Mouse (Mus musculus) layer of hippocampus, postnatal 25 days (tissue): ENCODE measurements around the gene Higd1c. TPM values are rescaled to one million over a fixed set of nuclear protein-coding genes. Genes with fewer than 3 reads are reported as not detected.
A peak's percentile ranks its signal among the peaks of the same experiment; 100 is the strongest.
"Not testable (repeated sequence)": the region's sequence is repeated elsewhere in the genome, so short reads cannot be mapped to it uniquely, and the experiment has no call there.

Experiments used
- DNase-seq, 2 experiments: peaks; one replicate each; pipeline ENCODE4 v3.0.0; 2022; ENCODE audit warnings: mixed read lengths in 2 of 2, low spot score in 1 of 2; ENCODE audit errors: extremely low spot score in 1 of 2
- total RNA-seq, 2 experiments: library from RNA; stranded (reverse); gene quantifications; 2 replicates each; pipeline ENCODE4 v1.2.3; 2021

The Higd1c gene
- not detected for total RNA-seq

DNA sequence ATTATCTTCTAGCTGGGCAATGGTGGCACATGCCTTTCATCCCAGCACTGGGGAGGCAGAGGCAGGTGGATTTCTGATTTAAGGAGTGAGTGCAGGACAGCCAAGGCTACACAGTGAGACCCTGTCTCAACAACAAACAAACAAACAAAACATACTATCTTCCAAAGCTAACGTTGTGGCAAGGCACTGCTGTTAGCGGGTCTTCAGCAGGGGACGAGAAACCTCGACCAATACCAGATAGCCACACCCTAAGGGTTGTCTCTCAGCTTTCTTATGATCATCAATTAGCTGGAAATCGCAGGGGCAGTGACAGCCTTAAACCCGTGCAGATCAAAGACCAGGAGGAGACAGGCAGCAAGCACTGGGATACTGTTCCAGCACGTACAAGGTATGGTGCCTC lies at the start of gene Higd1c:
Higd1c (plus strand) TSS at position 301 of the 400 bp plus-strand sequence.
- no peak for DNase-seq

DNA sequence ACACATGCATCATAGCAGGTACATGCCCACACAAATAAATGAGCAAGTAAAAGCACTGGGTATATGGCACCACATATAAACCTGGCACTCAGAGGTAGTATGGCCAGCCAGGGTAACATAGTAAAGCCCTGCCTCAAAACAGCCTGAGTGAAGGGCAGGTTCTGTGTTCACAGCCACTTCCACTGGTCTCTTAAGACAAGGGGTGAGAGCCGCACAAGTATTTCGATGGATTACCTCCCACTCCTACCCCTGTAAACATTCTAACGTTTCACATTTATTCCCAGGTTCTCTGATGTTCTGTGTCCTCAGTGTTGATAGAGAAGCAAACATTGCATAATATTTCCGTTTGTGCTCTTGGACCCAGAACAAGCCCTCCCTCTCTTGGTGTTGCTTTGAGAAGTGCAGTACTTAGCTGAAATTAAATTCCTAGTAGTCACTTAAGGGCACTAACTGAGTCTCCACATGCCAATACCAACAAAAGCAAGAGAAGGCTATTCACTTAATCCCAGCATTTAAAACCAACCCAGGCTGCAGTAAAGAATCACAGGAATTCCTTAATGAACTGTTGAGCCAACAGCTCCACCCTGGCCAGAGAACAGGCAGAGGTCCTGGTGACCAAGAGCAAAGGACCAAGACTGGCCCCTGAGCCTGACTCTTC lies 46.2 kb upstream of the Higd1c start:
- not testable (repeated sequence) for DNase-seq

DNA sequence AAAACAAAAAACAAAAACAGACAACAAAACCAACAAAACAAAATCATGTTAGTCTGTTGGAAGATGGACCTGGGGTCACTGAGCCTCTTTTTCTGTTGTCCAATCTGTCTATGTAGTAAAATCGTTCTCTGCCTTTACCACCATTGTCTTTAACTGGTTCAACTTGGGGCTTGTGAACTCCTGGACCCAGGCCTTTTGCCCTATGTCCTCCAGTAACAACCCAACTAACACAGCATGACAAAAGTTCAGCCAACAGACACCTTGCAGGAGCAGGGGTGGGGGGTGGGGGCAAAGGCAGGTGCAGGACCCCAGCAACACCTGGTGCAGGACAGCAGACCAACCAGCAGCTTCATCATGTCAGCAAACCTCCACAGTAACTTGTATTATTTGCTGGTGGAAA lies 44.5 kb upstream of the Higd1c start:
- DNase-seq = no peak

DNA sequence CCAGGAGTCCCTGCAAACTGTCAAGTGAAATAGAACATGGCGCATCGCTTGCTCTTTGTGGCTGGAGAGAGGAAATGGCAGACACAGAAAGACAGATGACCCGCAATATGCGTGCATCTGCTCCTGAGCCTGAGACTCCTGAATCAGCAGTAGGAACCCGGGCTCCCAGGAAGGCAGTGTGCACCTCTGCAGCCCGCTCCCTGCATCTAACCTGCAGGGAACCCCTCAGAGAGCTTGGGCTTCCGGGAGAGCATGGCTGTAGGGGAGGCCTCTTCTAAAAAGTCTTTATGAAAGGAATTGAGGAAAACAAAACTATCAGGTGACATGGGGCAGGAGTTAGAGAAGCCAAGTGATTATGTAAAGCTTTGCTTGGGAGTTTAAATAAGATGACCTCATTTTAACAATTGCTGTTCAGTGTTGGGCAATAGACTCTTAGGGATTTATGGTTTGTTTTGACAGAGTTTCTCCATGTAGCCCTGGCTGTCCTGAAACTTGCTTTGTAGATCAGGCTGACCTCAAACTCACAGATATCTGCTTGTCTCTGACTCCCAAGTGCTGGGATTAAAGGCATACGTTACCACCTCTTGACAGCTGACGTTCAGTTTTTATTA lies 43.9 kb upstream of the Higd1c start:
- DNase-seq = no peak

DNA sequence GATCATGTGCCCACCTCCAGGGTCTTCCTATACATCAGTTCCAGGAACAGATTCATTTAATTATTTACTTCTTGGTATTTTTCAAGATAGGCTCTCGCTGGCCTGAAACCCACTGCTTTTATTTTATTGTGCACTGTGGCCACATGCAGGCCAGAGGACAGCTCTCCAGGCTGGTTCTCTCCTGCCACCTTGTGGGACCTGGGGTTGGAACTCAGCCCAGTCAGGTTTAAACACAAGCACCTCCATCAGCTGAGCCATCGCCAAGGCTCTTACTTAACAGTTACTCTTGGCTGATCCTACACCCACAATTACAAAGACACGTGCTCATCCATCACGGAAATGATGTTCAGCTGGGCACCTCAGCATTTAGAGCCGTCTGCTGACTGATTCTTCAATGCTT lies 43.2 kb upstream of the Higd1c start:
- DNase-seq = no peak

DNA sequence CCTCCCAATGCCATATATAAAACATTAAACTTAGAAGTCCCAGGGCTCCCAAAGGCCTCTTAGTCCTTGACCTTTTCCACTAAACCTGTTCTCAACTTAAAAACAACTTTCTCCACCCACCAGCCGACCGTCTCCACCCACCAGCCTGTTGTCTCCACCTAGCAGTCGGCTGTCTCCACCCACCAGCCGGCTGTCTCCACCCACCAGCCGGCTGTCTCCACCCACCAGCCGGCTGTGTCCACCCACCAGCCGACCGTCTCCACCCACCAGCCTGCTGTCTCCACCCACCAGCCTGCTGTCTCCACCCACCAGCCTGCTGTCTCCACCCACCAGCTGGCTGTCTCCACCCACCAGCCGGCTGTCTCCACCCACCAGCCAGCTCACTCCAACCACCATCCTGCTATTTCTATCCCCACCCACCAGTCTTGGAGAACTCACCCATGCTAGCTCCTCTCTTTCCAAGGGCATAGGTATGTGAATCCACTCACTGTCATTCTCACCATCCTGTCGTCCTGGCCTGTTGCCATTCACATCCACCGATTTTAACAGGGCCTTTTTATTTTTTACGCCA lies 40.2 kb upstream of the Higd1c start:
- DNase-seq = no peak

DNA sequence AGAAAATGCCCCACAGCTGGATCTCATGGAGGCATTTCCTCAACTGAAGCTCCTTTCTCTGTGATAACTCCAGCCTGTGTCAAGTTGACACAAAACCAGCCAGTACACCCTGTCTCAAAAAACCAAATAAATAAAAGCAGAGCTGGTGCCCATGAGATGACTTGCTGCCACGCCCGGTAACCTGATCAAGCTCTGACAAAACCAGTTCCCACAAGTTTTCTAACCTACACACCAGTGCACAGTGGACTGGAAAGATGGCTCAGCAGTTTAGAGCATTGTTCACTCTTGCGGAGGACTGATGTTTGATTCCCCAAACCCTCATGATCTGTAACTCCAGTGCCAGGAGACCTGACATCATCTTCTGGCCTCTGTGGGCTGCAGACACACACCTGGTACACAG lies 39.1 kb upstream of the Higd1c start:
- no peak for DNase-seq

DNA sequence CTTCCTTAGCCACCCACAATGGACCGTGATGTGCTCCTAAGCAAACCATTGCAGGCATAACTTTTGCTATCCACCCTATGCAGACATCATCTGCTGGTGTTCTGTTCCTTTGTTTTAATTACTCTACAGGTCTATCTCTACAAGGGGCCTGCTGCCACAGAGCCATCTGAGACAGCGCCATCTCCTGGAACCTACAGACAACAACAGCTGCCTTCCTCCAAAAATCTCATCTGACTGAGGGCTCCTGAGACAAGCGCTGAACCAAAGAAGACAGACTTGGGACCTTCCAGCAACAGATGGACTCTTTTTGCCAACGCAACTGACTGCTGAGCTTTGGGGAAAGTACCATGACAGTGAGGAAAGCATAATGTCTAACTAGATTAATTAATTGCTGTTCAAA lies 36.3 kb upstream of the Higd1c start:
- DNase-seq = not testable (repeated sequence)

DNA sequence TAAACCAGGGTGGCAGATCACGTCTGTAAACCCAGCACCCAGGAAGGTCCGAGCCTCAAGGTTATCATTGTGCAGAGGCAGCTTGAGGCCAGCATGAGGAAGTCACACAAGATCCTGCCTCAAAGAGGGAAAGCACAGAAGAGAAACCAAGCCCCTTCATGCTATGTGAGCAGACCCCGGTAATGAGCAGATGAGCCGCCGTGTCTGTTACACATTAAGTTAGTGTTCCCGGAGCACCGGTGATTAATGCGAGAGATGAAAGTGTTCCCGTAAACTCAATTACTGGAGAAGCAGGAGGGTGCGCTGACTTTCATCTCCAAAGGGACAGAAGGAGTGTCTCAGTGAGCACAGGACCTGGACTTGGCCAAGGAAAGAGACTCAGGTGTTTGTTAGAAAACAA lies 35.0 kb upstream of the Higd1c start:
- not testable (repeated sequence) for DNase-seq

DNA sequence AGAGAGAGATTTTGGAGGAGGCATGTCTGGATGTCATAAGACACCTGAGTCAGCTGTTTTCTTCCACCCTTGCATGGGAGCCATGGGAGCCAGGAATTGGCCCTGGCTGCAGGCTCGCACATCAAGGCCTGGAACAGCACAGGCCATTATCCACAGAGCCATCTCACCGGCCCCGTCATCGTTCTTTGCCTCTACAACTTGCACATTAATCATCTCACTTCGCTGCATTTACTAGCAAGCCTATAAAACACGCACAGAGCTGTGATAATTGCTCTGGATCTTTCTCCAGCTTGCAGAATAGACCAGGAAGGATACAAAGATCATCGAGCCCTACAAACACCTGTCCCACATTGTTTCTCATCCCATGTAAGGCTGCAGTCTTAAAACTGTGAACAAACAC lies 33.6 kb upstream of the Higd1c start:
- no peak for DNase-seq

DNA sequence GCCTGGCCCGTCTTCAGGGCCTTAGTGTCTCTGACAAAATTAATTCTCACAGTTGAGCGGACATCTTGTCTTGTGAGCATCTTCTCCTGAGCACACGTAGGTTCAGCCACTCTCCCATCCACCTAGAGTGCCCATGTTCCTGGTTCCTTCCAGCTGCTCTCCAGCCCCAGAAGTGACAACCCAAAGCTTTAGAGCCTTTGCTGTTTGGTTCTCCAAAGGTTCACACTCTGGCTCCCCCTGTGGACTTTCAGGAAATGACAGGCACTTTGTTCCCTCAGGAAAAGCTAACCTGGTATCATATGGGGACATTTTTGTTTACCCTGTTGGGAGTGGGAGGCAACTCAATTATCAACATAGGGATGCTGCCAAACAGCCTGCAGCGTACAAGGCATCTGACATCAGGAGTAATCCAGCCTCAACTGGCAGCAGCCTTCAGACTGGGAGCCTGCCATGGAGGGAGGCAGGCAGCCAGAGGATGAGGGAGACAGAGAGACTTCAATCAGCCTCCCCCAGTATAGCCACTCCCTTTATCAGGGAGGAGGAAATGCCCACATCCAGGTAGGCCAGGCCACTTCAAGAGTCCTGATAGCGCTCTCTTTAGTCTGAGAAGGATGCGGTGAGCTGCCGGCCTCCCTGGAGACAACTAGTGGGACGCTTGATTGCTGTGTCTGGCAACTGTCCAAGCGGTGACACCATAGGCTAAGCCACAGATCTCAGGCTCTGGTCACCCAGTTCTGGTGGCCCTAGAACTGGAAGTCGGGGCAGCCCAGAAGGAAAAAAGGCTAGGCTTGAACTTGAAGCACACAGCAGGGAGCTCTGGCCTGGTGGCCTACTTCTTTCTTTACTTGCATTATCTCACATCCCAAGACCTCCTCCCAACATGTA lies 32.0 kb upstream of the Higd1c start:
- DNase-seq = not testable (repeated sequence)

DNA sequence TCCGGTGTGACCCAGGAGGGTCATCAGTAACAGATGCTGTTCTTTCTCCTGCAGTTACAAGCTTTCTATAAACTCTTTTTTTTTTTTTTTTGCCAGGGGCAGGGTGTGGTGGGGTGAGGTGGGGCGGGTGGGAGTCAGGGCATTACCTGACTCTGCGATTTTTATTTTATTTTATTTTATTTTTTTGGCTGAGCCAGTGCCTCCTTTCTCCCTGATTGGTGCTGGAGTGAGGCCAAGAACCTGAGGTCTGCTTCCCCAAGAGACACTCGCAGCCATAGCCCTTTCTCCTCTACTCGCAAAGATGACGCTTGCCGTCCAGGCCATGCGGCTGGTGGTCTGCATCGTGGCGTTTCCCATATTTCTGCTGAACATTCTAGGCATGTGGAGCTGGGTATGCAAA lies 29.7 kb upstream of the Higd1c start, which contains the start of gene Mettl7a3:
Mettl7a3 (plus strand) TSS at position 301 of the 400 bp plus-strand sequence.
- DNase-seq = no peak

DNA sequence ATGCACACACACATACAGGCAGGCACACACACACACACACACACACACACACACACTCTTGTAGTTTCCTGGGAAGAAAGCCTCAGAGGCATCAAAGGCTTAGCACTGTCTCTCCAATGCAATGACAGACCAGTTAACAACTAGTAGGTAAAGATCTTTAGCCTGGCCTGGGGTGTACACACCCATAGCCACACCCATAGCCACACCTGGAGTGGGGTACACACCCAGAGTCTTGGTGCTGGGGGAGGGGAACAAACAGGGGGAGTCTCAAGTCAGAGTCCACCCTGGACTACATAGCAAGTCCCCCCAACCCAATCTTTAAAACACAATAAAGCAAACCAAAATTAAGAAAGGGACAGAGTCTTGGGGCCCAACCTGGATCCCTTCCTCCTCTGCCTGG lies 27.0 kb upstream of the Higd1c start:
- DNase-seq = not testable (repeated sequence)

DNA sequence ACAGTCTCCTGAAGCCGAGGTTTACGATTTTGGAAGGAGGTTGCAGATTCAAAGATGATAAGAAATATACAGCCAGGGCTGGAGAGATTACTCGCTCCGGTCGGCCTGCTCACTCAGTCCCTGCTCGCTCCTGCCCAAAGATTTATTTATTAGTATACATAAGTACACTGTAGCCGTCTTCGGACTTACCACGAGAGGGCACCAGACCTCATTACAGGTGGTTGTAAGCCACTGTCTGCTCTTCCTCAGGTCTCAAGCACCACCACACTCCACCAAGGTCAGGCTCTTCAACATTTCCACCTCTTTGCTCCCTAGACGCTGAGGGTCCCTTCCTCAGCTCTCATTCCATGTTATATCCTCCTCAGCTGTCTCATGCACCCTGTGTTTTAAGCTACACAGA lies 26.5 kb upstream of the Higd1c start:
- DNase-seq = peak in 1 of 2 experiments; percentile 49

DNA sequence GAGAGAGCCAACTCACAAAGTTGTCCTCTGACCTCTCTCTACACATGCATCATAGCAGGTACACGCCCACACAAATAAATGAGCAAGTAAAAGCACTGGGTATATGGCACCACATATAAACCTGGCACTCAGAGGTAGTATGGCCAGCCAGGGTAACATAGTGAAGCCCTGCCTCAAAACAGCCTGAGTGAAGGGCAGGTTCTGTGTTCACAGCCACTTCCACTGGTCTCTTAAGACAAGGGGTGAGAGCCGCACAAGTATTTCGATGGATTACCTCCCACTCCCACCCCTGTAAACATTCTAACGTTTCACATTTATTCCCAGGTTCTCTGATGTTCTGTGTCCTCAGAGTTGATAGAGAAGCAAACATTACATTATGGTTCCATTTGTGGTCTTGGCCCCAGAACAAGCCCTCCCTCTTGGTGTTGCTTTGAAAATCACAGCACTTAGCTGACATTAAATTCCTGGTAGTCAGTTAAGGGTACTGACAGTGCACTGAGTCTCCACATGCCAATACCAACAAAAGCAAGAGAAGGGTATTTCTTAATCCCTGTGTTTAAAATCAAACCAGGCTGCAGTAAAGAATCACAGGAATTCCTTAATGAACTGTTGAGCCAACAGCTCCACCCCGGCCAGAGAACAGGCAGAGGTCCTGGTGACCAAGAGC lies 22.9 kb upstream of the Higd1c start:
- not testable (repeated sequence) for DNase-seq

DNA sequence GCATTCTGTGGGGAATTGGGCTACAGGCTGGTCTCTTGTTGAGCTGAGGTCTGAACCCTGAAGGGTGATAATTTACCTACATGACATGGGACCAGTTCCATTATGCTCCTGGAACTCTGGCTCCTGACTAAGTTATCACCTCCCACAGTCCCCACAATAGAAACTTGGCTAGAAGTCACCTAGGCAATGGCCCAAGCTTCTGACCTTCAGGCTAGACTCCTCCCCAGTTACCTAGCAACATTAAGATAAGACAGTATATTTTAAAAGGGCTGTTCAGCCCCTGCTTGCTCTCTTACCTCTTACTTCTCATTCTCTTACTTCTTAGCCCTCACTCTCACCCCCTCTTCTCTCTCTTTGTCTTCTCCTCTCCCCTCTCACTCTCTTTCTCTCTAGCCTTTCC lies 18.9 kb upstream of the Higd1c start:
- DNase-seq = no peak

DNA sequence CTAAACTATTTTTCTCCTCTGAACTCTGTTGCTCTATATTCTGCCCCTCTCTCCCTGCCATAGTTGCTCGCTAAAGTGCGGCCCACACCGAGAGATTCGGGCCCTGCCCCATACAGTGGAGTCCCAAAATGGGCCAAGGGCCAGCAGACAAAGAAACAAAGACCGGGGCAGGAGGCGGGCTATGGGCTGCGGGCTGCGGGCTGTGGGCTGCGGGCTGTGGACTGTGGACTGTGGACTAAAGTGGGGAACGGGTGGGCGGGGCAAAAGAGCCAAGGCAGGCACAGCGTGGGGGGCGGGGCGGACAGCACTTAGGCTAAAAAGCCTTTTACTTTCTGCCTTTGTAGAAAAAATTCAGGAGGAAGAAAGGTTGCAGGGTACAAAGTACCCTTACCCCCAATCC lies 17.6 kb upstream of the Higd1c start:
- no peak for DNase-seq

DNA sequence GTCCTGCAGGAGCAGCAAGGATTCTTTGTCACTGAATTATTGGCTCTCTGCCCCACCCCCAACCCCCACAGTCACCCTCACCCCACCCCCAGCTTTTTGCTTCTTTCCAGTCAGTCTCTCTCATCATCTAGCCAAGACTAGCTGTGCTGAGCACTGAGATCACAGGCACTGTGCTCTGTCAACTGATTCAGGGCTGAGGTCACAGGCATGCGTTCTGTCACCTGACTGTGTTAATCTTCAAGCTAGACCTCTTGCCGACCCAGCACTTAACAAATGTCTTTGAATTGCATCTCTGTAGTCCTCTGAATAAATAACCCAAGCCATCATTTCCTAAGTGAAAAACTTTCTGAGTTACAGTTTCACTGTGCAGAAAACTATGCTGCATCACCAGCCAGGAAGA lies 14.8 kb upstream of the Higd1c start:
- no peak for DNase-seq

DNA sequence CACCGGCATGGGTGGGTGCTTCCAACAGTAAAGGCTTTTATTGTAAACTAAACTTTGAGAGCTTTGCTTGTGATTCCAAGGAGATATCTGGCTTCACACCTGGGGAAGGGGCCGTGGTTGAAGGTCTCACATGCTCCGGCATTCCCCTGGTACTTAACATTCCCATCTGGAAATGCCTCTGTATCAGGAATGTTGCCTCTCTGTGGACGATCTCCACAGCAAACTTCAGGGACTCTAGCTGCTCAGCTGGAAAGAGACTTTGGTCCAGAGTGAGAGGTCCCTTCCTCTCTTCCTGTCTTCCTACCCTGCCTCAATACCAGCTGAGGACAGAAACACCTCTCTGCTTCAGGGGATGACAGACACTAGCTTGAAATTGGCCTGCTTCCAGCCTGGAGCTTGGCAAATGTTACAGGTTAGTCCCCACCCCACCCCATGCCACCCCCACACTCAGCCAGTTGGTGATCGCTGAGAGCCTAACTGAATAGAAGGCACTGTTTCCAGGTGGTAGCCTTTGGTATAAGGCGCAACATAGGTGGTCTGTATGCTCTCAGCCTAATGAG lies 12.8 kb upstream of the Higd1c start:
- DNase-seq = no peak

DNA sequence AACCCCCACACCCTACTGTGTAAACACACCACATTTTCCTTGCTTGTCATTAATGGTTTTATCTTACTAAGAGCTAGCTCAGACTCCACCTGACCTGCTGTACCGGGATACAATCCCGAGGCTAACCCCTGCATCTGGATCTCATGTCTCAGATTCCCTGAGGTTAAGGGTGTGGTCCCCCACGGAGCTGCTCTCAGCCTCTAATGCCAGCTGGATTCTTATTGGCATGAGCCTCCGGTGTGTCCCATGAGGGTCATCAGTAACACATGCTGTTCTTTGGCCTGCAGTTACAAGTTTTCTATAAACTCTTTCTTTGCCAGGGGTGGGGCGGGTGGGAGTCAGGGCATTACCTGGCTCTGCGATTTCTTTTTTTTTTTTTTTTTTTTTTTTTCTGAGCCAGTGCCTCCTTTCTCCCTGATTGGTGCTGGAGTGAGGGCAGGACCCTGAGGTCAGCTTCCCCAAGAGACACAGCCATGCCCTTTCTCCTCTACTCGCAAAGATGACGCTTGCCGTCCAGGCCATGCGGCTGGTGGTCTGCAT lies 11.6 kb upstream of the Higd1c start, which contains the start of the genes Methig1 and Mettl7a2:
Methig1 (plus strand) TSS at position 439 of the 540 bp plus-strand sequence.
Mettl7a2 (plus strand) TSS at position 490 of the 540 bp plus-strand sequence.
- no peak for DNase-seq
